Mouse (Mus musculus) spleen, postnatal 36 days (tissue): ENCODE data around the gene Elovl5.

Experiments used
- DNase-seq, 2 experiments: peaks; one replicate each; pipeline ENCODE4 v3.0.0; 2022; ENCODE audit warnings: low spot score in 2 of 2, mixed read lengths in 1 of 2

Gene Elovl5

DNA sequence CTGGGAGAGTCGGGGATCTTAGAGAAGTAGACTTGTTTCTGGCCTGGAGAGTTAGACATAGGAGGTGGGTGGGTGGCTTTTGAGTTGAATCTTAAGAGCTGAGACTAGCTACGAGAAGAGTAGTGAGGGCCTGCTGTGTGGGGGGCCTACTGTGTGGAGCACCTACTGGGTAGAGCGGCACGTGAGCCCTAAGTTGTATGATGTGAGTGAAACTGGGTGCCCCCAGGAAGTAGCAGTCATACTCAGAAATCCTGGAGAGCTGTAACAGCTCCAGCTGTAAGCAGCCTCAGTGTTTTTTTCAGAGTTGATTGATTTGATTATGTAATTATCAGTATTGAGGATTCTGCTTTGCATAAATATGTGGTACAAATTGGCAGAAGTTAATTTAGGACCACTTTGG is 11.6 kb downstream of the Elovl5 start:
- DNase-seq: no peak

DNA sequence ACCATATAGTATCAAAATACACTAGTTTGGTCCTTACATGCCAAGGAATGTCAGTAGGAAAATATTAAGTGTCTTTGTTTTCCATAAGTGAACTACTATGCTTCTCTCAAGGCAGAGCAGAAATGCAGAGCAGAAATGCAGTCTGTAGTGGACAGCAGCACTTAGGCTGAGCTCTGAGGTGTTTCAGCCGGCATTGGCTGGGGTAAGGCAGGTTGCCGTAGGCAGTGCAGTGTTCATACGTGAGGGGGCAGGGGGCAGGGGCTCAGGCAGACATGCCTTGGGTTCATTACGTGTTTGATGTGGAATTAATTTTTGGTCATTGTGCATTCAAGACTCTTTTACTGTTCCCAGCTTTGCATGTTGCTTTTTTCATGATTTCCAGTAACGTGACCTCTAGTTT is 12.1 kb downstream of the Elovl5 start:
- no peak for DNase-seq

DNA sequence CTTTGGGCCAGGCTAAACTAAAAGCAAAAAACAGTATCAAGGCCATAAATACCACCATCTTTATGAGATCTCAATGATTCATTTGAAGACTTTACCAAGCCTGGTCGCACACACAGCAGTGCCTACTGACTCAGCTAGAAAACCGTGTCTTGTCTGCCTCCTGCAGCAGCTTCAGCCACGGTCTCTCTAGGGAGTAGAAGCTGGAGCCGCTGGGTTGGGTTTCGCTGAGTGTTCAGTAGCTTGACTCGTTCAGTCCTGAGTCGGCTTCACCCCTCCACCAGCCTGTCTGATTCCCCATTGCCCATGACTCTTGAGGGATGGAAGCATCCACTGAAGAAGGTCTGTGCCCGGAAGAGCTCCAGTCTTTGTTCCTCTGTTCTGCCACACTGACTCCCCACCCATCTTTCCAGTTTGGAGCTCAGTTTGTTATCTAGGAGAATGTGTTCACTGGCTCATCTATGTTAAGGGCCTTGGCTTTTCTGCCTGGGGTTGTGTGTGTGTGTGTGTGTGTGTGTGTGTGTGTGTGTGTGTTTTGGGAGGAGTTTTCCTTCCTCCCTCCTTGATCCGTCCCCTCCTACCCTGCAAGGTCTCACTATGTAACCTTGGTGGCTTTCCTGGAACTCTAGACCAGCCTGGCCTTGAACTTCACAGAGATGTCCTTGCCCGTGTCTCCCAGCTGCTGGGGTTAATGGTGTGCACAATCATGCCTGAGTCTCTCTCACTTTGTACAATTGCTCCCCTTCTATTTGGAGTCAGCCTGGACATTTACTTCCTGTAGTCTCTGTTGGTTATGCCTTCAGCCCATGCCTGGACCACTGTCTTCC is 13.1 kb downstream of the Elovl5 start:
- peak in 1 of 2 experiments; percentile 27 for DNase-seq

DNA sequence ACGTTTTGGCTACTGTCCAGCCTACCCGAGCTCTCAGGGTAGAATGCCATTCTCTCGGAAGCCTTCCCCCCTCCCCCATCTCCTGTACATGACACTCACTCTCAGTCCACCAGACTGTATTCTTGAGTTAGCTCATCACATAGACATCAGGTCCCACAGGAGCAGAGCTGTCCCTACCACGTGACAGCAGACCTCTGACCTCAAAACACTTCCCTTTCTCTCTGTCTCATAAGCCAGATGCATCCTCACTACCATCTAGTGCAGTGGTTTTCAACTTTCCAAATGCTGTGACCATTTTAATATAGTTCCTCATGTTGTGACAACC is 13.7 kb downstream of the Elovl5 start:
- DNase-seq: peak; percentile 36 to 41

DNA sequence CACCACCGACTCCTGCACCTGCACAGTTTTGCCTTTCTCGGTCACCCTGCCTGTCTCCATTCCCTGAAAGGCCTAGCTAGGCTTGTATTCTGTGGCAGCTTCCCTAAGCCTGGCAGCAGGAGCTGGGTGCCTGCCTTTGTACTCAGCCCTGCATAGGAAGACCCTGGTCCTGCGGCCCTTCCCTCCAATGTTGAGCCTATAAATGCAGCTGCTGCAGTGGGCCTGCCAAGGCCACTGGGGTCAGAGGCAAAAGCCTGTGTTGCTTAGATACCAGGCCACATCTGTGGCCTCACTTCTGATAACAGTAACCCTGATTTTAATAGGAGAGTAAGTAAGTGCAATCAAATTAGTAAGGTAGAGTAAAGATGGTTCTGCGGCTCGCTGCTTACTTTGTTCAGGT is 14.6 kb downstream of the Elovl5 start:
- no peak for DNase-seq

DNA sequence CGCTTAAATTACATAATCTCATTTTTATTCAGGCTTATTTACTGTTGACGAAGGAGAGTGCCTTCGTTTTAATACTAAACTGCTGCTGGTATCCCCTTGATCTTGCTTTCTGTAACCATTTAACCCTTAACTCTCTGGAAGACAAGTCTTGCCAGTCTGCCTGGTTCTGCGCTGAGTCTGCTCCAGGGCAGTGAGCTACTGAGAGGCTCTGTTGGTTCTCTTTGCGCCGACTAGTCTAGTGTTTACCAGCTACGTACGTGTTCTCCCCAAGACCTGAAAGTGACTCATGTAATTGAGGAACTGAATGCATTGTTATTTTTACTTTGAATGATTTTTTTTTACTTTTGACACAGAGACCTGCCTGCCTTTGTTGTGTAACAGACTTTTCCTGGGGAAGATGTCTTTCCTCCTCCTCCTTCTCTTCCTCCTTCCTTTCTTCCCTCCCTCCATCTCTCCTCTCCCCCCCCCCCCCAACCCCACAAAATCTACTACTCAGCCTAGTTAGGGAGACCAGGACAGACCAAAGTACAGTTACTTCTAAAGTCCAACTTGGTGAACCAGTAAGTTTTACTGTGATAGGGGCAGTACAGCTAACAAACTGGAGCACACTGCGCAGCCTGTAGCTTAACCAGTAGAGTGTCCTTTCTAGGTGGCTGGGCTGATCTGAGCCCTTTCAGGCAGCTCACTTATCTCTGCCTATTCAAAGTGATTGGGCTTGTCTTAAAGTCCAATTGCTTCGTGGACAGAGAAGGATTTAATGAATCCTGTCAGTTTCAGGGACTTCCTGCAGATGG is 18.9 kb downstream of the Elovl5 start:
- DNase-seq: peak; percentile 57 to 58

DNA sequence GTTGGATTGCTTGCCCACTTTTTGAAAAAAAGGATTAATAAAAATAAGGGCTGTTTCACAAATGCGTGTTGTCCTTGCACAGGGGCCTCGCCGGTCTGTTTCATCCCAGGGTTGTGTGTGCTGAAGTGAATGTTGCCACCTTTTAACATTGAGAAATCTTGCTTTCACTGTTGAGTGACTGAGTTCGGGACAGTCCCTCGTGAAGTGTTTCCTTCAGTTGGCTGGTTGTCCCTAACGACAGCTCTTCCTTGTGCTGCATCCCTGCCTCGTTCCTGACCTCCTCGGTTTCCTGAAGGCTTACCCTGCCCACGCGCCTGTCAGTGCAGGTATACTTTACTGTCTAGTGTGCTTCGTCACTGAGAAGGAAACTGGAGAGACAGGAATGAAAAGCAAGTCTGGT is 20.7 kb downstream of the Elovl5 start:
- no peak for DNase-seq

DNA sequence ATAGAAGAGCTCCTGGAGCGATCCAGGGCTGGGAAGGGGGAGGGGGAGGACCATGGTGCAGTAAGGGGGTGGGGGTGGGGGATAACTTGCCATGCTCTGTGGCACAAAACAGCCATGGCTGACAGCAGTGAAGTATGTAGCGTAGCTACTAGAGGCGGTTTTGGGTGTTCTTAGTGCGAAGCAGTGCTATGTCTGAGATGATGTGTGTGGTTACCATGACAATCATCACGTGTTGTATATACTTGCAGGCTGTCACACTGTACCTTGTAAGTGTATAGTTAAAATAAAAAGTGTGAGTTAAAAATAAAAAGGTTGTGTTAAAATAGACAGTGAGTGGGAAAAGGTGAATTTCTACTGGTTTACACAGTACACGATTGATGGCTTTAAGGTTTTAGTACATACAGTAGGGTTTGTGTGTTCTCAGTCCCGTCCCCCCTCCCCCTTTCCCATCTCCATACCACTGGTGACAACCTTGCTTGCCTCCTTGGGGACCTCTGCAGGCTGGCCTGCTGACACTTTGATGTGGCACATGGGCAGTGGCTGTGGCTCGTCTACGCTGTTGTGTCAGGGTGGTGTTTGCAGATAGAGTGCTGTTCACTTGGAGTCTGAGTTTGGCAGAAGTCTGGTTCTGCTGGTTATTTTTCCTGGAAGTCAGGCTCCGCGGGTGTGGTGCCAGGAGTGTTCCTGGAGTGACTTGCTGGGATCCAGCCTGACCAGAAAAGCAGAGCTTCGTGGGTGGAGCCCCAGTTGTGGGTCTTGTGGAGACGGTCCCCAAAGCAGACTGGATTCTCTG is 21.8 kb downstream of the Elovl5 start:
- no peak for DNase-seq

DNA sequence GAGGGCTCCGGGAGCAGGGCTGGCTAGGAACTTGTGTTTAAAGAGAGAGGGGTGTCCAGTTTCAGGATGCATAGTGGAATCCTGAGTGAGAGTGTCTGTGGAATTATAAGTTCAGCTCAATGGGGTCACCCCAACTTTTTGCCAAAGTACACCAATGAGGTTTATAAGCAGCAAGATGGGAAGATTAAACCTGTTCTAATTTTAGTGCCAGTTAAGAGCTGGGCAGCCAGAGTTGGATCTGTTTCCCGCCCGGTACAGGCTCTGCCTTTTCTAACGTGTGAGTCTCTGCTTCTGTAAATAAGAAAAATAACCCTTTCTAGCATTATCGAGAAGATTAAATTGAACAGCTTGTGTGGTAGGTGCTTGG is 22.4 kb downstream of the Elovl5 start:
- no peak for DNase-seq

DNA sequence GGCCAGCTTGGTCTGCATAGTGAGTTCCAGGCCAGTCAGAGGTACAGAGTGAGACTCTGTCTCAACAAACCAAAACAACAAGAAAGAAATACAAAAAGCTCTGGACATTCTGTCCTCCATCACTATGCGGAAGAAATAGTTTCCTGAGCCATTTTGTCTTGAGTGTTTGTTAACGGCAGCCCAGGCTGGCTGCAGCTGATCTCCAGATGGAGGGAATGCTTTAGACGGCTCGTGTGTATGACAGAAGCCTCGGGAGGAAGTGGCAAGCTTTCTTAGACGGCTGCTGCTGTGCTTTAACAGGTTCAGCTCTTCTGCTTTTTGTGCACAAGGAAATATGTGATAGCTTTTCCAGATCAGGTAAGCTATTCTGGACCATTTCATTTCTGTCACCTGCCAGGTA is 23.9 kb downstream of the Elovl5 start:
- DNase-seq: no peak

DNA sequence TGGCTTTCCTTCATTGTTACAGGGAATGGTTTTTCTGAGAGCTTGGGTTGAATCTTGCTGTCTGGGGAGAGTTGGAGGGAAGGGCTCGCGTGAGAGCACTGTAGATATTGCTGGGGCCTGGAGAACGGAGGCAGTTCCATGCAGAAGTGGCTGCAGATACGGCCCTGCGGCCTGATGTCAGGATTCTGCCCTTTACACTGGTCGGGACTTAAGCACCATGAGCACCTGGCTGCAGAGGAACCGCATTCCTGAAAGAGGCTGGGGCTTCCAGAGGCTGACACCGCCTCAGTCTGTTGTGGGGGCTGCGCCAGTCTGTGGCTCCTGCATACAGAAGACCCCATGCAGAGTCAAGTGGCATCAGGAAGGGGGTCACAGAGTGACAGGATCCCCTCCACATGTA is 24.7 kb downstream of the Elovl5 start:
- DNase-seq: no peak

DNA sequence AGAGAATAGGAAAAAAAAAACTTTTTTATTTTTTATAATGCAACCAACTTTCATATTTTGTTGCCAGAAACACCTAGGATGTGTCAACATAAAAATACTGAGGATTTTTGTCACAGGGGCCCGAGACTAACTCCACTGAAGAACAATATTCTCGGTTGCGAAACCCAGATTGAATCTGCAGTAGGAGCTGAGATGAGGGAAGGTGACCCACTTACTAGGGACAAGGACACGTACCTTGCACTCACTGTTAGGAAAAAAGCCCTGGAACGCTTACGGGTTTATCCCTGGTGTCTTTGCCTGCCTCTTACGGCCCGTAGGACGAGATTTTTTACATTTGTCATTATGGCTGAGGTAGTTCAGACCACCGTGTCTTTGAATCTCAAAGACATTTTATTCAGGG is 25.2 kb downstream of the Elovl5 start:
- no peak for DNase-seq

DNA sequence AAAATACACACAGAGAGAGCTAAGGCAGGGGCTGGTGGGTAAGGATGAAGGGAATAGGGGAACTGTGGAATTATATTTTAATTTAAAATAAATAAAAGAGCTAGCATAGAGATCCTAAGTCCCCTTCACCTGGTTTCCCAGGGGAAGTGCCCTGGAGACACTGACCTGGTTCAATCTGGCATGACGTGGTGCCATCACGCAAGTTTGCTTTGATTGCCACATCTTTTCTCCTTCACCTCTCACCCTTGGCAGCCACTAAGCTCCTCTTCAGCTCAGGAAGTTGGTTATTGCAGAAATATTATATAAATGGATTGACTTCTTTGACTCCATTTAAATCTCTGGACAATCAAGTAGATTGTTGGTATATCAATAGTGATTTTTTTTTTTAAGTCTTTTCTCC is 26.2 kb downstream of the Elovl5 start:
- no peak for DNase-seq

DNA sequence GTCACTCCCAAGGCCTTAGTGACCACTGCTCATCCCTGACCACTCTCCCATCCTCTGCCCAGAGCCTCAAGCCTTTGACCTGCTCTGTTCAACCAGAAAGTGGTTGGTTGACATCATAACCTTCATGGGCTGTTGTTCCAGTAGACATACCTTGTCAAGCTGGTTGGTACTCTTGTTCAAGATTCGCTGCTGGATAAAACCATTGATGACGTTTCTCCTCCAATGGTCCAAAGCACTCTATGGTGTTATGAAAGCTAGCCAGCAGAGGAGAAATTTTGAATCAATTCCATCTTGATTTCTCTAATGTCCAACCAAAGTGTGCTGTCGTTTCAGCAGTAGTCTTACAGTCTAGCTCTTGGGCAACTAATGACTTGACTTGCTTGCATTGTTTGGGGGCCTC is 27.0 kb downstream of the Elovl5 start:
- no peak for DNase-seq

DNA sequence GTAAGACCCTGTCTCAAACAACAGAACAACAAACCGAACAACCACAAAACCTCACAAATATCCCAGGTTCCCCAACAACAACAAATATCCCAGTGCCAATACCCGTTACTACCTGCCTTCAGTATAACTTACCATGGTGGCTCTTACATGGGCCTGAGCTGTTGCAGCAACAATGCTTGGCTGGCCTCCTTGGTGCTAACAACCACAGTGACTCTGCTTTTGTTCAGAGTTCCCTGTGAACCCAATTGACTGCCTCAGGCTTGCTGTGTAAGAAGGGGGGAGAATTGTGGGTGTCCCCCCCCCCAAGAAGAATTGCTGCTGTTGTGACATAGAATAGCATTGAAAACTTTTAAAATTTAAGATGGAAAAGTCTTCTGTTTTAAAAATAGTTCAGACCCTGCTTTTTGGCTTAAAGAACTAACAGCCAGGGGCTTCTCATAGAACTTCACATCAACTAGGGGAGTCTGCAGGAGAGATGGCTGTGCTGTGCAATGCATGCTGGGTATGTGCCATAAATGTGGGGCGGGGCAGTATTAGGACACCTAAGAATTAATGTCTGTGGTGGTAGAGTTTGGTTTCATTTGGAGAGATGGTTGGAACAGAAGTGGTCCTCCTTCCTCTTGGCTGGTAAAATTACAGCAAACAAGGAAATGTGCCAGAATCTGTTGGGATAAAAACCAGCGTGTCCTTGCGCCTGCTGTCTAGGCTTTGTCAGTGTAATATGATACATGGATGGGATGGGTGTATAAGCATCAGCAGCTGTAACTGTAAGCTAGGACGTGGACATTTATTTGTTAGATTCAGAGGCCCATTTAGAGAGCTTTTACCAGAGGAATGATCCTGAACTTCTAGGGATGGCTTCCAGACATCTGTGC is 28.9 kb downstream of the Elovl5 start:
- DNase-seq: no peak

DNA sequence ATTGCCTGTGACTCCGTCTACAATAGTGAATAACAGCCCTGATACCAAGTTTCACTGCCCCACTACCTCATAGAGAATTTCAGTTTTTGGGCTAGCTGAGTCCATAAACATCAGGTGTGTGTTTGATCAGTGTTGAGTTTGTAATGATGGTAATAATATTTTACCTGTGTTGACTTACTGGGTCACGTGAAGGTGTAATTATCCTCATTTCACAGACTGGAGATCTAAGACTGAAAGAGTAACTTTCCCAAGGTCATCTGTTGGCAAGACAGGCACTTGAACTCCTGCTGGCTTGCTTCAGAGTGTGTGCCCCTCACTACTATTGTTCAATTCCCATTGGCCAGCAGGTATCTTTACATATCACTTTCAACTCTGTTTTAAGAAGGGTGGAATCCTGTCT is 31.1 kb downstream of the Elovl5 start:
- no peak for DNase-seq

DNA sequence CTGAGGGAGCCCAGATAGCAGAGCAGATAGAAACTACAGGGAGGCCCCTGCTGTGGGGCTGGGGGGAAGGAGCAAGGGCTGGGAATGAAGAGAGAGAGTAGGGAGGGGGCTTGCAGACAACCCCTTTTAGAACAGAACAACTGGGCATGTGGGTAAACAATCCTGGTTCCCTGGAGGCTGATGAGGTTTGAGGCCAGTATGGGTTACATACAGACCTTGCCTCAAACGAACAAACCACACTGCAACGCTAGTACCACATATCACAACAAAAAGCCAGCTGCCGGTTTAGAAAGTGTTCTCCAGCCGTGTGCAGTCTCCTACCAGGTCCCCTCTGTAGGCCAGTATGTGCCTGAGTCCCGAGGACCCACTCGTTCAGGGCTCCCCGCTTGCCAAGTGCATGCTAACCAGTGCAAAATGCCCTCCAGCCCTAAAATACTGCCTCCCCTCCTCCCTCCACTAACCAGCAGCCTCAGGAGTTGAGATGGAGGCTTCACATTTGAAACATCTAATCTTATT is 32.6 kb downstream of the Elovl5 start:
- no peak for DNase-seq

DNA sequence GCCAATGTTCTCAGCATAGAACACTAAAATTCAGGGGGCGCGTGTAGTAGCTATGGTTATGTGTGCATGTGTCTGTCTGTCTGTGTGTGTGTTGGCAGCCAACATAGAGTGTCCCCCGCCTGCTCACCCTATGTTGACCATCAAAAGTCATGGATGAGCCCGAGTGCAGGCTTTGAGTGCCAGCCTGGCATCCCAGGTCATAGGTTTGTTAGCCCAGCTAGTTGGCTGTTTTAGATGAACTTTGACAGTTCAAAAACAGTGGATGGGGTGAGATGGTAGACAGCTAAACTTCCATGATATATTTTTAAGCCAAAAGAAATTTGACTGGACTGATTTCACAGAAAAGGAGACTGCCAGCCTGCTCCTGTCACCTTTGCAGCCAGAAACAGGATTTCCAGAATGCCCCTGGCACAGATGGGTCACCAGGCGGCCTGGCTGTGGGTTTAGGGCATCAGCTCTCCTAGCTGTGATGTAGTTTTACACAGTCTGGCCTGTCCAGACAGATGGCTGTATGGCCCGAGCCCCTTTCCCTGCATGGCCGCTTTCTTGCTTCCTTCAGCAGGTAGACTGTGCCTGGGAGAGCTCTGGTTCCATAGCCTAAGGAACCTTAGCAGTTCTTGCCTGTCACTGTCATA is 33.8 kb downstream of the Elovl5 start:
- no peak for DNase-seq

DNA sequence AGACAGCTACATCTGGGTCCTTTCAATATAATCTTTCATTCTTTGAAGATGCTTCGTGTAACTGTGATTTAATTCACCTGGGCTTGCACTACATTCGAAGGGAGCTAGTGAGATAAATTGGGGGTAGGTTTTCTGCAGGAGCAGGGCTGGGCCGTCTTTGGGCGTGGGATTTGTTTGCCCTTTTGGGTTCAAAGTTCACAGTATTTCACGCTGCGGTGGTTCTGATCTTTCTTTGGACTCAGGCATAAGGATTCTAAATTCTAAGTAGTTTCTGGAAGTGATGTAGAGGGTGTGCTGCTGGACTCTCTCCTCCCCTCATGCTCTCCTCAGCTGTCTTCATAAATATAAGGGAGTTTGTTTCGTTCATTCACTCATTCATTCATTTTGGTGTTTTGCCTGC is 34.8 kb downstream of the Elovl5 start:
- no peak for DNase-seq

DNA sequence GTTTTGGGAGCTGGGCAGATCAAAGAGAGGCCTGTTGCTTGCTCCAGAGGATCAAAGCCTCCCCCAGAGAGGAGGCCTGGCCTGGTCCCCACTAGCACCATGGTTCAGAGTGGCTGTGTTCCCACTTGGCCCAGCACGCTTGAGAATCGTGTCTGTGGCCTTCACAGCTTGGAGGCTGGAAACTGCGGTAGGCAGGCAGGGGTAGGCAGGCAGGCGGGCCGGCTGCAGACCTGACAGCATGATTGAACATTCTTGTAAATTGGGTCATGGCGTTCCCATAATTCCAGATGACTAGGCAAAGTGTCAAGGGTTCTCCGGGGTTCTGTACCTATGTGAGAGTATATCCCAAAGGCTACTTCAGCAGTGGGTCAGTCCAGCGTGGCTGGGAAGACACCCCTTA is 35.9 kb downstream of the Elovl5 start:
- no peak for DNase-seq

DNA sequence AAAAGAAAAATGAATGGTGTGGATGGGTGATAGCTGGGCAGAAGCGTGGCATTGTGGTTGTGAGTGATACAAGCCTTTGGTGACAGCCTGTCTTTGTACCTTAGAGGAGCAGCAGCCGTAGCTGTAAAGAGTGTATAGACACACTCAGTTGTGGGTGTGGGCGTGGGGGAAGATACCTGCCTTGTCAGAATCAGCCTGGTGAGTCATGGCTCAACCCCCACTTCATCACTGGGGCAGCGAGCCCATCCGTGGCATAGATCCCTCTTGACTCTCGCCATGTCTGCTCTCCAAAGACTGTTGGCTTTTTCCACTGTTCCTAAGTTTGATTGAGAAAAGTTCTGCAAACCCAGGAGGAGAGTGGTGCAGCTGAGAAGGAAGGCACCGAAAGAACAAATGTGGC is 37.3 kb downstream of the Elovl5 start:
- no peak for DNase-seq
